Mouse (Mus musculus): ENCODE data around the gene Med7.

DNA sequence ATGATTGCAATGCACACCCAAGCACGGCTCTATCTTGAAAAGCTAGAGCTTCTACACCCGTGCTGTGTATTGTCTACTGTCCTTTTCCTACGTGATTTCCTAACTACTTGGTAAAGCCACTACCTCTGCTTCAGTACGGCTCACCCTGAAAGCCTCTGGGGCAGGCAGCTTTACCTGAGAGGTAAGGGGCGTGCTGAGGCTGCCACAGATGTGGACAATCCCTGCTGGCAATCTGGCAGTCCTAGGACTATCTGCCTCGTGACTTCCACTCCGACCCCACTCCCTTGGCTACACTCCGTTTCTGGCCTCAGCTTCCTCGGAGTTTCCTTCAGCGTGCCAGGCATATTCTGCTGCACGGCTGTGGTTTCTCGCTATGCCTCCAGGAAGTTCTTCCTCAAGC, 35.2 kb upstream of the Med7 start:
- TF ChIP-seq CTCF (IDR thresholded peaks at IDR 0.05; ENCODE audit: low read depth) (no peak), EP300 (IDR thresholded peaks at IDR 0.05; ENCODE audit: low read depth) (no peak)
